Mouse (Mus musculus) limb, embryonic 14.5 days (tissue): ENCODE data around the gene Igsf21. TPM values are rescaled to one million over a fixed set of nuclear protein-coding genes. Genes with fewer than 3 reads are reported as not detected.

Source experiments
- ATAC-seq: fragments of 200-750 bp; cut with Nextera tagmentation; 2 replicates; pipeline ENCODE4 v1.8.0; 2017; ENCODE audit warnings: low read depth, moderate number of reproducible peaks, moderate TSS enrichment; ENCODE audit not compliant: low FRiP score
- DNase-seq: peaks from one replicate; pipeline ENCODE4 v3.0.0-alpha.2; 2015; ENCODE audit warnings: low spot score
- H3K27ac ChIP-seq: fragments of 300-500 bp; sonication (generic); replicated peaks from 2 replicates; pipeline ENCODE4 v1.5.1; 2014; ENCODE audit warnings: low read depth, mild to moderate bottlenecking, low read length, moderate library complexity, mixed read lengths
- H3K27me3 ChIP-seq: fragments of 300-500 bp; sonication (generic); 2 replicates; pipeline ENCODE4 v1.6.1; 2014; ENCODE audit warnings: low read length, mixed read lengths; ENCODE audit not compliant: control insufficient read depth, insufficient read depth
- H3K36me3 ChIP-seq: fragments of 300-500 bp; sonication (generic); 2 replicates; pipeline ENCODE4 v1.6.1; 2014; ENCODE audit warnings: mild to moderate bottlenecking, low read length, moderate library complexity, mixed read lengths; ENCODE audit not compliant: control insufficient read depth, insufficient read depth
- H3K4me1 ChIP-seq: fragments of 300-500 bp; sonication (generic); 2 replicates; pipeline ENCODE4 v1.6.1; 2014; ENCODE audit warnings: antibody characterized with exemption, low read length, mixed read lengths; ENCODE audit not compliant: control insufficient read depth, insufficient read depth
- H3K4me2 ChIP-seq: fragments of 300-500 bp; sonication (generic); replicated peaks from 2 replicates; pipeline ENCODE4 v1.6.1; 2014; ENCODE audit warnings: low read depth, mild to moderate bottlenecking, low read length, moderate library complexity; ENCODE audit not compliant: severe bottlenecking
- H3K4me3 ChIP-seq: fragments of 300-500 bp; sonication (generic); replicated peaks from 2 replicates; pipeline ENCODE4 v1.5.1; 2014; ENCODE audit warnings: low read length
- H3K9ac ChIP-seq: fragments of 300-500 bp; sonication (generic); 2 replicates; pipeline ENCODE4 v1.6.1; 2014; ENCODE audit warnings: mild to moderate bottlenecking, low read depth, low read length, moderate library complexity; ENCODE audit not compliant: severe bottlenecking
- H3K9me3 ChIP-seq: fragments of 300-500 bp; sonication (generic); 2 replicates; pipeline ENCODE4 v1.6.1; 2016; ENCODE audit warnings: low read length; ENCODE audit not compliant: control insufficient read depth
- POLR2A ChIP-seq: fragments of 200-500 bp; IDR thresholded peaks from 2 replicates; pipeline ENCODE4 v1.8.0; 2012; ENCODE audit warnings: inconsistent platforms, mild to moderate bottlenecking, moderate library complexity, borderline replicate concordance; ENCODE audit not compliant: insufficient read depth, insufficient read length; ENCODE audit errors: extremely low read depth
- WGBS: fragments of 180-500 bp; shearing (Covaris S2); extraction: QIAGEN DNeasy Blood & Tissue Kit; methylation state at CpG from one replicate; pipeline ENCODE4 v1.1.7; 2014; 5-methylcytosine and 5-hydroxymethylcytosine counted together
- polyA plus RNA-seq, 2 experiments: library from polyadenylated mRNA; depleted of rRNA in 1 of 2; stranded (reverse) in 1 of 2; unstranded in 1 of 2; fragments of >200 nt; fragmentation: Nextera tagmentation in 1 of 2; extraction: Ambion mirVana in 1 of 2; gene quantifications; 2 replicates each; pipeline versions ENCODE4 v1.2.1 to v1.2.3; 2012 to 2014

The Igsf21 gene
- polyA plus RNA-seq, 2 experiments = 0.45 to 0.55 TPM

- TF ChIP-seq POLR2A = no peak
- H3K4me3 ChIP-seq = no peak overlapping the region
- DNase-seq (no peak), ATAC-seq (no peak)
- H3K9ac ChIP-seq = no peak overlapping the region
- no peak overlapping the region for H3K27ac ChIP-seq
- no peaks in the 10 kb centered on the region for H3K36me3 ChIP-seq
- WGBS = 91% methylated on average over 6 of the region's 6 CpGs
- no peaks in the 10 kb centered on the region for H3K4me1 ChIP-seq
- H3K27me3 ChIP-seq = no peaks in the 10 kb centered on the region
- no peak overlapping the region for H3K4me2 ChIP-seq
- H3K9me3 ChIP-seq = no peaks in the 10 kb centered on the region
Observed at GRCm38 (mm10) chr4:140143178-140143577, 103.4 kb downstream of the Igsf21 start.

- no peaks in the 10 kb centered on the region for H3K4me1 ChIP-seq
- H3K27ac ChIP-seq = no peak overlapping the region
- DNase-seq (no peak), ATAC-seq (no peak)
- H3K4me3 ChIP-seq = no peak overlapping the region
- 71% methylated on average over 9 of the region's 9 CpGs for WGBS
- H3K36me3 ChIP-seq = no peaks in the 10 kb centered on the region
- no peak for TF ChIP-seq POLR2A
- no peaks in the 10 kb centered on the region for H3K27me3 ChIP-seq
- no peaks in the 10 kb centered on the region for H3K9me3 ChIP-seq
- H3K9ac ChIP-seq = no peak overlapping the region
- H3K4me2 ChIP-seq = no peak overlapping the region
Observed at GRCm38 (mm10) chr4:140140485-140140884, 106.1 kb downstream of the Igsf21 start.

GRCm38 (mm10) chr4:140138846-140139245 lies 107.7 kb downstream of the Igsf21 start:
- H3K9me3 ChIP-seq = no peaks in the 10 kb centered on the region
- no peak for DNase-seq
- H3K9ac ChIP-seq = no peak overlapping the region
- H3K27ac ChIP-seq = no peak overlapping the region
- no peak for TF ChIP-seq POLR2A
- WGBS = 56% methylated on average over 5 of the region's 5 CpGs
- H3K36me3 ChIP-seq = no peaks in the 10 kb centered on the region
- no peak overlapping the region for H3K4me2 ChIP-seq
- no peak overlapping the region for H3K4me3 ChIP-seq
- ATAC-seq = no peak
- no peaks in the 10 kb centered on the region for H3K27me3 ChIP-seq
- no peaks in the 10 kb centered on the region for H3K4me1 ChIP-seq

- 32% methylated on average over 9 of the region's 9 CpGs for WGBS
- Histone ChIP-seq H3K9ac (no peak overlapping the region), H3K27me3 (no peaks in the 10 kb centered on the region; the same call in 1 of the 2 replicates), H3K4me1 (no peaks in the 10 kb centered on the region), H3K4me3 (no peak overlapping the region), H3K4me2 (no peak overlapping the region), H3K36me3 (no peaks in the 10 kb centered on the region), H3K27ac (no peak overlapping the region), H3K9me3 (no peaks in the 10 kb centered on the region)
- DNase-seq = no peak
- ATAC-seq = no peak
- TF ChIP-seq POLR2A = no peak
Observed at GRCm38 (mm10) chr4:140131625-140132321, 114.8 kb downstream of the Igsf21 start.

- TF ChIP-seq POLR2A = no peak
- Histone ChIP-seq H3K4me3 (no peak overlapping the region), H3K9me3 (no peaks in the 10 kb centered on the region), H3K4me2 (no peak overlapping the region), H3K9ac (no peak overlapping the region), H3K27ac (no peak overlapping the region), H3K4me1 (no peaks in the 10 kb centered on the region), H3K27me3 (no peaks in the 10 kb centered on the region; the same call in 1 of the 2 replicates), H3K36me3 (no peaks in the 10 kb centered on the region)
- no peak for ATAC-seq
- no peak for DNase-seq
- 9% methylated on average over 5 of the region's 5 CpGs for WGBS
Observed at GRCm38 (mm10) chr4:140131201-140131600, 115.4 kb downstream of the Igsf21 start.
